Mouse (Mus musculus): ENCODE measurements around the gene Syne1. TPM values are rescaled to one million over a fixed set of nuclear protein-coding genes. Genes with fewer than 3 reads are reported as not detected.

The Syne1 gene
- polyA plus RNA-seq, 1 experiment from 2014 or later: 3.2 TPM

DNA sequence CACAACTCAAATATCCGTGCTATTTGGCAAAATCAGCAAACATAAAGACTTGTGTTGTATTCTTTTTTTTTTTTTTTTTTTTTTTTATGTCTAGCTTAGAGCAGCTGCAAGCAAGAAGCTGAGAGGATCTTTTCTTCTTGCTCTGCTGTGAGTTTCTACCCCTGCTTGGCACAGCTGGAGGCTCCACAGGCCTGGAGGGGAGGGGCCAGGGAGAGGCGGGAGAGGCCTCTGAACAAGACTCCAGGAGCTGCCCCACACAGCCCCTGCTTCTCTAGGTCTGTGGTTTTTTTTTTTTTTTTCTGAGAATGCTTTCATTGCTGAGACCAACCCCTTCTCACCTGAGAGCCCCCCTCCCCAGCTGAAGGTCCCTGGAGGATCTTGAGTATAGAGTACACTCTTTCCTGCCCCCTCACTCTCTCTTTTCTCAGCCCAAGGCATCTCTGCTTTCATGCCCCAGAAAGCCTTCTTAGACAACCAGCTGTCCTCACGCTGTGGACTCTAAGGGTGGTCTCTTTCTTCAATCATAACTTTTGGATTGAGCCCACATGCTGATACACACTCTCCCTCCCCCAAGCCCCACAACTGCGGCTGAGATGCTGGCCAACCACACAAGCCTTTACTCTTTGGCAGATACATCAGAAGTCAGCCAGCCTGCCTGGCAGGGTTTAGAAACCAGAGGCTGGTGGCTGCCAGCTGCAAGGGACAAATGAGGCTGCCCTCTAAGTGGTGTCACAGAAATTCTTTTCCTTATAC lies 241.1 kb downstream of the Syne1 start:
- Histone ChIP-seq H3K27ac (0 out of 2 replicates have a peak overlapping the region, but pooled peaks have one; percentile 16), H3K4me3 (no peak overlapping the region), H3K4me1 (replicated peaks) (peaks cover 16% of the 10 kb centered on the region), H3K9me3 (no peaks in the 10 kb centered on the region), H3K36me3 (no peaks in the 10 kb centered on the region), H3K27me3 (ENCODE audit: insufficient read depth, poor library complexity, severe bottlenecking) (no peaks in the 10 kb centered on the region)
- 7% methylated on average over 4 of the region's 4 CpGs for WGBS
- DNase-seq (ENCODE audit: low spot score): peak; percentile 21

DNA sequence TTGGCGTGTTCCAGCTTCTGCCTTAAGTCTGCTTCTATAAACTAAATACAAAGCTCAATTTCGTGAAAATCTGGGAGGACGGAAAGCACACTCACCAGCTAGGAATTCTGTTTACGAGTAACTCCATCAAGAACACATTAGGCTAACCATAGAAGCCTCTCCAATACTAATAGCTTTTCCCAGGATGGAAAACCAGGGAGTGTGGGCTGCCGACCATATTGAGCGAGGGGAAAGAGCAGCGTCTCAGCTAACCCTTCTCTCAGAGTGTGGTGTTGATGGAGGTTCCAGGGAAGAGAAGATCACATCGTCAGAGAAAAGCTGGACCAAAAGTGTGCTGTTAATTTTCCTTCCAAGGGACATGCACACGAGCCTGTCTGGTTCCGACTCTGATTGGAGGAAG lies 241.9 kb downstream of the Syne1 start:
- DNase-seq (ENCODE audit: low spot score): no peak
- H3K36me3 ChIP-seq: no peaks in the 10 kb centered on the region

GRCm38 (mm10) chr10:5305555-5305954 lies 245.7 kb downstream of the Syne1 start:
- Histone ChIP-seq H3K9me3 (no peaks in the 10 kb centered on the region), H3K4me3 (no peak overlapping the region), H3K27ac (no peak overlapping the region), H3K4me1 (replicated peaks) (peaks cover 15% of the 10 kb centered on the region), H3K36me3 (no peaks in the 10 kb centered on the region), H3K27me3 (ENCODE audit: insufficient read depth, poor library complexity, severe bottlenecking) (no peaks in the 10 kb centered on the region)
- WGBS: 49% methylated on average over 6 of the region's 6 CpGs
- DNase-seq (ENCODE audit: low spot score): peak; percentile 18

More for the DNA sequence above, 241.9 kb downstream of the Syne1 start:
- H3K27ac ChIP-seq: no peak overlapping the region
- WGBS: 46% methylated on average over 10 of the region's 10 CpGs
- peaks cover 16% of the 10 kb centered on the region for H3K4me1 ChIP-seq (replicated peaks)
- no peak overlapping the region for H3K4me3 ChIP-seq
- no peaks in the 10 kb centered on the region for H3K9me3 ChIP-seq
- H3K27me3 ChIP-seq (ENCODE audit: insufficient read depth, poor library complexity, severe bottlenecking): no peaks in the 10 kb centered on the region

- Histone ChIP-seq H3K9me3 (no peaks in the 10 kb centered on the region), H3K4me3 (no peak overlapping the region), H3K27ac (no peak overlapping the region), H3K36me3 (no peaks in the 10 kb centered on the region), H3K27me3 (ENCODE audit: insufficient read depth, poor library complexity, severe bottlenecking) (no peaks in the 10 kb centered on the region), H3K4me1 (replicated peaks) (no peaks in the 10 kb centered on the region)
- DNase-seq (ENCODE audit: low spot score): no peak
- WGBS: 46% methylated on average over 7 of the region's 7 CpGs
Measured at GRCm38 (mm10) chr10:5295291-5295891, 255.9 kb downstream of the Syne1 start.

DNA sequence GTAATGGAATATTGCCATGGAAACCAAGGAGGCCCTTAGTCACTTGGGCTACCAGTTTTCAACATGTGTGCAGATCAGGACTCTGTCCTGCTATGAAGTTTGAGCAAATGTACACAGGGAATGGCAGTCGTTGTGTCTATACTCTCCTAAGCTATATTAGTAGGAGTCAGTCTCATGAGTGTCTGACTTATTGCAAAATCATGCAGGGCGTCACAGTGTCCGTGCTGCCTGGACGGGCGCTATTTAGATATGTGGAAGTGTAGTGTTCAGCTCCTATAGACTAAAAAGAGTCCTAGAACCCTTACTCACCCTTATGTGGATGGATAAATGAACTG lies 261.7 kb downstream of the Syne1 start:
- no peak overlapping the region for H3K27ac ChIP-seq
- H3K27me3 ChIP-seq (ENCODE audit: insufficient read depth, poor library complexity, severe bottlenecking): no peaks in the 10 kb centered on the region
- WGBS: 88% methylated on average over 5 of the region's 5 CpGs
- no peak overlapping the region for H3K4me3 ChIP-seq
- no peaks in the 10 kb centered on the region for H3K36me3 ChIP-seq
- H3K4me1 ChIP-seq (replicated peaks): peaks cover 11% of the 10 kb centered on the region
- H3K9me3 ChIP-seq: no peaks in the 10 kb centered on the region
- no peak for DNase-seq (ENCODE audit: low spot score)

- H3K9me3 ChIP-seq: no peaks in the 10 kb centered on the region
- no peaks in the 10 kb centered on the region for H3K36me3 ChIP-seq
- H3K27ac ChIP-seq: peak overlapping the region; percentile 72
- no peak overlapping the region for H3K4me3 ChIP-seq
- H3K27me3 ChIP-seq (ENCODE audit: insufficient read depth, poor library complexity, severe bottlenecking): no peaks in the 10 kb centered on the region
- DNase-seq (ENCODE audit: low spot score): peak; percentile 50
- WGBS: 57% methylated on average over 19 of the region's 19 CpGs
- H3K4me1 ChIP-seq (replicated peaks): peaks cover 11% of the 10 kb centered on the region
Measured at GRCm38 (mm10) chr10:5288716-5289574, 262.3 kb downstream of the Syne1 start.

DNA sequence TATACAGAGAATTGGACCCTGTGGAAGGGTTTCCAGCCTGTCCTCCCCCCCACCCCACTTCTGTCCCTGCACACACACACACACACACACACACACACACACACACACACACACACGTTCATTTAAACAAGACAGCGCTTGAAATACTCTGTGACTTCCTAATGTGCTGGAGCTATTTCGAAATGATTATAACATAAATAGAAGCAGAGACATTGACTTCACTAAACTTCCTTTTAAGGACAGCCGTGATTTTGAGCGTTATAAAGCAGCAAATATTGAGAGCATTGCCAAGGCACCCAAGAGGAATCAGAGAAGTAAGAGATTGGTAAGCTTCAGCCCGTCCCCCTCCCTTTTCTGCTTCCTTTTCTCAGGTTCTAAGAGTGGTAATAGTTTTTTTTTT lies 263.0 kb downstream of the Syne1 start:
- Histone ChIP-seq H3K27me3 (ENCODE audit: insufficient read depth, poor library complexity, severe bottlenecking) (no peaks in the 10 kb centered on the region), H3K9me3 (no peaks in the 10 kb centered on the region), H3K36me3 (no peaks in the 10 kb centered on the region), H3K4me3 (no peak overlapping the region), H3K27ac (no peak overlapping the region), H3K4me1 (replicated peaks) (peaks cover 11% of the 10 kb centered on the region)
- 81% methylated on average over 6 of the region's 6 CpGs for WGBS
- no peak for DNase-seq (ENCODE audit: low spot score)

- no peak for DNase-seq (ENCODE audit: low spot score)
- no peaks in the 10 kb centered on the region for H3K4me1 ChIP-seq (replicated peaks)
- H3K4me3 ChIP-seq: no peak overlapping the region
- 90% methylated on average over 5 of the region's 5 CpGs for WGBS
- no peaks in the 10 kb centered on the region for H3K9me3 ChIP-seq
- no peaks in the 10 kb centered on the region for H3K27me3 ChIP-seq (ENCODE audit: insufficient read depth, poor library complexity, severe bottlenecking)
- no peak overlapping the region for H3K27ac ChIP-seq
- no peaks in the 10 kb centered on the region for H3K36me3 ChIP-seq
Measured at GRCm38 (mm10) chr10:5275769-5276168, 275.5 kb downstream of the Syne1 start.

GRCm38 (mm10) chr10:5270641-5271040 lies 280.6 kb downstream of the Syne1 start:
- Histone ChIP-seq H3K9me3 (no peaks in the 10 kb centered on the region), H3K36me3 (no peaks in the 10 kb centered on the region), H3K27me3 (ENCODE audit: insufficient read depth, poor library complexity, severe bottlenecking) (no peaks in the 10 kb centered on the region), H3K27ac (no peak overlapping the region), H3K4me1 (replicated peaks) (no peaks in the 10 kb centered on the region), H3K4me3 (no peak overlapping the region)
- 85% methylated on average over 2 of the region's 2 CpGs for WGBS
- no peak for DNase-seq (ENCODE audit: low spot score)

GRCm38 (mm10) chr10:5264418-5264817 lies 286.9 kb downstream of the Syne1 start:
- Histone ChIP-seq H3K4me3 (no peak overlapping the region), H3K36me3 (no peaks in the 10 kb centered on the region), H3K27ac (peak overlapping the region; percentile 45; the same call in 1 of the 2 replicates), H3K27me3 (ENCODE audit: insufficient read depth, poor library complexity, severe bottlenecking) (no peaks in the 10 kb centered on the region), H3K9me3 (0 out of 2 replicates have a peak, but pooled peaks cover 1% of the 10 kb centered on the region), H3K4me1 (replicated peaks) (peaks cover 4% of the 10 kb centered on the region)
- WGBS: 65% methylated on average over 10 of the region's 10 CpGs
- DNase-seq (ENCODE audit: low spot score): peak; percentile 9

DNA sequence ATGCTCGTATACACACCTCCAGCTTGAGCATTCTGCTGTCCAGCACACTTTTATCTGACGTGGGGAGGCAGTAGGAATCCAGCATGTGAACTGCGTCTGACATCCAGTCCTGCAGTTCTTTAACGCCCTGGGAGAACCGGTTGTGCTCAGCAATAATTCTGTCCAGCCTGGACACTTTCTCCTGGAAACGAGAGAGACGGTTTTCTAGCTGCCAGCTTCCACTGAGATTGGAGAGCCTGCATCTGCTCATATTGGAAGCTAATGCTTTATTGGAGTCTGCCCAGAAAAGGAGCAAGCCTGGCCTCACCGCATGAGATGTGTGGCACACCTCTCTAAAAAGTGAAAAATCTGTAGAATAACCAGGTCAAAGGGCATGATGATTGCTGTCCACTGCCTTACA lies 288.6 kb downstream of the Syne1 start:
- Histone ChIP-seq H3K4me3 (no peak overlapping the region), H3K36me3 (no peaks in the 10 kb centered on the region), H3K27ac (no peak overlapping the region), H3K9me3 (peaks cover 7% of the 10 kb centered on the region; the same call in 1 of the 2 replicates), H3K4me1 (replicated peaks) (peaks cover 4% of the 10 kb centered on the region), H3K27me3 (ENCODE audit: insufficient read depth, poor library complexity, severe bottlenecking) (no peaks in the 10 kb centered on the region)
- WGBS: 88% methylated on average over 8 of the region's 8 CpGs
- no peak for DNase-seq (ENCODE audit: low spot score)

- no peak for DNase-seq (ENCODE audit: low spot score)
- no peaks in the 10 kb centered on the region for H3K36me3 ChIP-seq
- no peaks in the 10 kb centered on the region for H3K4me1 ChIP-seq (replicated peaks)
- no peak overlapping the region for H3K4me3 ChIP-seq
- no peak overlapping the region for H3K27ac ChIP-seq
- no peaks in the 10 kb centered on the region for H3K27me3 ChIP-seq (ENCODE audit: insufficient read depth, poor library complexity, severe bottlenecking)
- H3K9me3 ChIP-seq: peaks cover 11% of the 10 kb centered on the region; the same call in 1 of the 2 replicates
Measured at GRCm38 (mm10) chr10:5256686-5257085, 294.6 kb downstream of the Syne1 start.

DNA sequence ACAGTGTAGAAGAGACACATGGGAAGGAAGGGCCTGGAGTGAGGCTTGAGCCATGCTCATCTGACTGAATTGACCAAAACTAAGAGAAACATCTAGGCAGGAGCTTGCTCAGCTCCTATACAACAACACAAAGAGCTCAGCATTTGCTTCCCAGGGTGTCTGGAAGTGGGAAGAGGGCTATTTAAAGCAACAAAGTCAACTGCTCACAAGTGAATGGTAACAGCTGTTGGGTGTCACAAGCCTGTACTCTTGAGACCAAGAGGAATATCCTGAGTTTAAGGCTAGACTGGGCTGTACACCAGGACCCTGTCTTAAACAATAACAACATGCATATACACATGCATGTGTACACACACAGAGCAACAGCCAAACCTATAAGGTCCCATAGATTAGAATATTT lies 297.5 kb downstream of the Syne1 start:
- Histone ChIP-seq H3K4me3 (no peak overlapping the region), H3K9me3 (peaks cover 9% of the 10 kb centered on the region; the same call in 1 of the 2 replicates), H3K36me3 (no peaks in the 10 kb centered on the region), H3K4me1 (replicated peaks) (peaks cover 4% of the 10 kb centered on the region; the same call in 1 of the 2 replicates), H3K27me3 (ENCODE audit: insufficient read depth, poor library complexity, severe bottlenecking) (no peaks in the 10 kb centered on the region), H3K27ac (no peak overlapping the region)
- no peak for DNase-seq (ENCODE audit: low spot score)
